ENCODE assay signal across 9 mouse cellular contexts in the genomic region with DNA sequence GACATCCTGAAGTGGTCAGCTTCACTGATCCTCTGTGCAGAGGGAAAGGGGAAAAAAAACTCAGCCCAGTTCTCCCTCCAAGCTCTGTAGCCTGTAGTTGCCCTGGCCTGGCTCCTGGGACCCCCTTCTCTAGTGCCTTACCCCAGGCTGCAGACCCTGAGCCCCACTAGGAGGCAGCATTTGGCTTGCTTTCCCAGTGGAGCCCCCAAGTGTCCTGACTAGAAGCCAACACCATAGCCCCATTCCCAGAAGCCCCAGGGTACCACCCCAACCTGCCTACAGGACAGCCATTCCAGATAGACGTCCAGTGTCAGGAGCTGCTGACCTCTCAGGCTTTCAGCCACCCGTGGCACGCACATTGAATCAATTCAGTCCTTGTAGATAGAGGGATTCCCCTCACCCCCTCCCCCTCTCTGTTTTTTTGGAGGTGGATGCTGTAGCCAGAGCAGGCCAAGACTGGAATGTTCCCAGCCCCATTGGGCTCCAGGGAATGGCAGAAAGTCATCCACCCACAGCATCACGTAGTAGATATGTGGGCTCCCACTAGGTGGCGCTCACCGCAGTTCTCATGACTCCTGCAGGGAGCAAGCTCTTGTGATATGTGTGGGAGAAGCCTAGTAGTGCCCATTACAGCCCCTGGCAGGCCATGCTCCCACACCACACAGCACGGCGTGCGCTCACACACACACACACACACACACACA. TPM values are rescaled to one million over a fixed set of nuclear protein-coding genes. Genes with fewer than 3 reads are reported as not detected.
DNase-seq lines count a peak whose midpoint lies in the region; ATAC-seq lines count a peak whose summit lies in the region.
"Had no signal": no experiment of that assay in that cellular context is flagged by ENCODE, and none has a peak within 500 bp of the region (broad histone marks: within the 10 kb centered on the region; RNA-seq: fewer than 3 reads in every experiment).

No protein-coding gene starts in this region.

- H3K9me3 ChIP-seq in forebrain, embryonic 14.5 days (replicated peaks; ENCODE audit: control insufficient read depth, low read length), result no peaks in the 10 kb centered on the region
- 0 out of 2 replicates have a peak, but pooled peaks cover 3% of the 10 kb centered on the region for H3K9me3 ChIP-seq in hindbrain, embryonic 12.5 days (replicated peaks)

- WGBS in forebrain, embryonic 14.5 days, result 63% methylated on average over 9 of the region's 9 CpGs
- WGBS in hindbrain, embryonic 12.5 days, result 63% methylated on average over 9 of the region's 9 CpGs

- H3K27me3 ChIP-seq in forebrain, embryonic 14.5 days (replicated peaks; ENCODE audit: control insufficient read depth, insufficient read depth, low read length), result no peaks in the 10 kb centered on the region
- H3K27me3 ChIP-seq in hindbrain, embryonic 12.5 days, result no peaks in the 10 kb centered on the region

- H3K9ac ChIP-seq in forebrain, embryonic 14.5 days (ENCODE audit: low read length), result no peak overlapping the region
- no peak overlapping the region for H3K9ac ChIP-seq in hindbrain, embryonic 12.5 days

- no peak overlapping the region for H3K4me2 ChIP-seq in forebrain, embryonic 14.5 days (ENCODE audit: low read length)
- H3K4me2 ChIP-seq in hindbrain, embryonic 12.5 days (replicated peaks), result no peak overlapping the region

- no peak overlapping the region for H3K4me3 ChIP-seq in forebrain, embryonic 14.5 days (ENCODE audit: low read depth, low read length)
- no peak overlapping the region for H3K4me3 ChIP-seq in hindbrain, embryonic 12.5 days
- H3K4me3 ChIP-seq: megakaryocyte, embryonic 14.5 days had no signal

- 0 out of 2 replicates have a peak, but pooled peaks cover 2% of the 10 kb centered on the region for H3K4me1 ChIP-seq in forebrain, embryonic 14.5 days (ENCODE audit: control insufficient read depth, insufficient read depth, low read length)
- H3K4me1 ChIP-seq in hindbrain, embryonic 12.5 days, result no peaks in the 10 kb centered on the region

- no peak overlapping the region for H3K27ac ChIP-seq in forebrain, embryonic 14.5 days (ENCODE audit: low read depth, low read length)
- no peak overlapping the region for H3K27ac ChIP-seq in hindbrain, embryonic 12.5 days

- peak; percentile 45 for DNase-seq in Muller cell, postnatal 12 days (ENCODE audit: inconsistent ontology term)
- DNase-seq in cerebellum, adult 11 months, result peak; percentile 79
- DNase-seq in forebrain, embryonic 14.5 days (ENCODE audit: low spot score), result peak; percentile 82
- peak; percentile 88 to 89 for DNase-seq in layer of hippocampus, postnatal 10 days (ENCODE audit: low spot score in 2 of 2)
- DNase-seq in right cerebral cortex, postnatal 25 days, result peak; percentile 67
- peak; percentile 69 to 84 for DNase-seq in urinary bladder, postnatal 4 days (ENCODE audit: low spot score in 2 of 2)

- peak; percentile 54; the same call in 1 of the 2 replicates for ATAC-seq in forebrain, embryonic 14.5 days
- peak; percentile 55 for ATAC-seq in hindbrain, embryonic 12.5 days (ENCODE audit: low FRiP score)
- peak; percentile 67 for ATAC-seq in megakaryocyte, adult 5-6 weeks (ENCODE audit: poor library complexity, severe bottlenecking)

- peaks cover 27% of the 10 kb centered on the region for H3K36me3 ChIP-seq in forebrain, embryonic 14.5 days (ENCODE audit: control insufficient read depth, insufficient read depth, low read length)
- peaks cover 38% of the 10 kb centered on the region for H3K36me3 ChIP-seq in hindbrain, embryonic 12.5 days

RNA-seq across cellular contexts. Expression of gene Eif4g3, which starts 28.8 kb away (rescaled TPM):
- polyA plus RNA-seq in forebrain, embryonic 14.5 days (2014; fragmentation: Nextera tagmentation; extraction: Ambion mirVana), result 31.6 and 42.2 TPM in 2 replicates
- 61.6 and 61.7 TPM in 2 replicates for polyA plus RNA-seq in hindbrain, embryonic 12.5 days (2016; fragmentation: Nextera tagmentation; extraction: Ambion mirVana)
- total RNA-seq in layer of hippocampus, postnatal 10 days (2021), result 100 to 1,000 TPM; 161 to 164 TPM
- 65.6 and 77.6 TPM in 2 replicates for total RNA-seq in megakaryocyte, adult 5-6 weeks (2015)
- total RNA-seq in megakaryocyte, adult 5-6 weeks (2017), result 47.6 and 64.3 TPM in 2 replicates
